Mouse (Mus musculus) heart, embryonic 15.5 days (tissue): ENCODE measurements around the gene Card19. TPM values are rescaled to one million over a fixed set of nuclear protein-coding genes. Genes with fewer than 3 reads are reported as not detected.

ENCODE experiments used
- polyA plus RNA-seq: library from polyadenylated mRNA; unstranded; fragments of >200 nt; fragmentation: Nextera tagmentation; extraction: Ambion mirVana; gene quantifications from 2 replicates; pipeline ENCODE4 v1.2.1, GENCODE M21; 2015

The Card19 gene
- polyA plus RNA-seq, 1 experiment from 2014 or later, result 126 TPM

Other genes starting within 250 kb of the Card19 start
- gene Fam120a, start 248.0 kb downstream of the Card19 start, polyA plus RNA-seq, result 16.9 and 18.1 TPM in 2 replicates
- gene Wnk2, start 68.0 kb downstream of the Card19 start, polyA plus RNA-seq, result 1.4 and 2.0 TPM in 2 replicates
- 70.2 and 75.7 TPM in 2 replicates for gene Ninj1, start 28.6 kb downstream of the Card19 start, polyA plus RNA-seq
- 1.6 and 2.5 TPM in 2 replicates for gene Susd3, start 32.7 kb upstream of the Card19 start, polyA plus RNA-seq
- gene Fgd3, start 104.3 kb upstream of the Card19 start, polyA plus RNA-seq, result 0.14 and 0.32 TPM in 2 replicates
- 47.4 and 48.2 TPM in 2 replicates for gene Bicd2, start 125.5 kb upstream of the Card19 start, polyA plus RNA-seq
- gene Ippk, start 205.2 kb upstream of the Card19 start, polyA plus RNA-seq, result 10.0 and 11.1 TPM in 2 replicates